Mouse (Mus musculus): ENCODE data around the gene Gm28043.
"Not testable (repeated sequence)": the region's sequence is repeated elsewhere in the genome, so short reads cannot be mapped to it uniquely, and the experiment has no call there.

Gene Gm28043

GRCm38 (mm10) chr17:29614115-29615023 is at the start of gene Gm28043, which contains the start of gene Rnf8:
Gm28043 (plus strand) TSS chr17:29614876.
Rnf8 (plus strand) TSS chr17:29614790.
- peak; percentile 95 to 97 for DNase-seq

- no peak for DNase-seq
These were observed 49.2 kb upstream of the Gm28043 start for GRCm38 (mm10) chr17:29565521-29565920.

- no peak for DNase-seq
These were observed 46.2 kb upstream of the Gm28043 start for GRCm38 (mm10) chr17:29568435-29568834.

GRCm38 (mm10) chr17:29569831-29570230 is 44.8 kb upstream of the Gm28043 start:
- DNase-seq, result no peak

- peak; percentile 58 to 62 for DNase-seq
These were observed 35.0 kb upstream of the Gm28043 start for GRCm38 (mm10) chr17:29579579-29580126.

GRCm38 (mm10) chr17:29583569-29583968 is 31.1 kb upstream of the Gm28043 start:
- DNase-seq, result no peak

GRCm38 (mm10) chr17:29584306-29584705 is 30.4 kb upstream of the Gm28043 start:
- DNase-seq, result no peak

- no peak for DNase-seq
These were observed 29.9 kb upstream of the Gm28043 start for GRCm38 (mm10) chr17:29584737-29585136.

- DNase-seq, result no peak
These were observed 29.2 kb upstream of the Gm28043 start for GRCm38 (mm10) chr17:29585446-29585845.

- DNase-seq, result no peak
These were observed 27.8 kb upstream of the Gm28043 start for GRCm38 (mm10) chr17:29586921-29587320.

- DNase-seq, result no peak
These were observed 25.3 kb upstream of the Gm28043 start for GRCm38 (mm10) chr17:29589221-29589898.

GRCm38 (mm10) chr17:29595891-29596770 is 18.5 kb upstream of the Gm28043 start:
- peak; percentile 30 to 48 for DNase-seq

GRCm38 (mm10) chr17:29596771-29597132 is 17.9 kb upstream of the Gm28043 start:
- DNase-seq, result no peak

- no peak for DNase-seq
These were observed 15.6 kb upstream of the Gm28043 start for GRCm38 (mm10) chr17:29599051-29599450.

GRCm38 (mm10) chr17:29599537-29599936 is 15.1 kb upstream of the Gm28043 start:
- DNase-seq, result peak; percentile 62 to 66

GRCm38 (mm10) chr17:29601391-29601790 is 13.3 kb upstream of the Gm28043 start:
- DNase-seq, result peak in 1 of 2 experiments; percentile 49

- DNase-seq, result peak; percentile 79 to 92
These were observed 11.4 kb upstream of the Gm28043 start for GRCm38 (mm10) chr17:29603283-29603682.

- DNase-seq, result not testable (repeated sequence)
These were observed 1.2 kb upstream of the Gm28043 start for GRCm38 (mm10) chr17:29613453-29613852.

GRCm38 (mm10) chr17:29615024-29615551 is 412 bp downstream of the Gm28043 start:
- peak in 1 of 2 experiments; percentile 35 for DNase-seq

GRCm38 (mm10) chr17:29615616-29616015 is 940 bp downstream of the Gm28043 start:
- DNase-seq, result no peak

GRCm38 (mm10) chr17:29619231-29619630 is 4.6 kb downstream of the Gm28043 start:
- DNase-seq, result no peak

GRCm38 (mm10) chr17:29623488-29623887 is 8.8 kb downstream of the Gm28043 start:
- no peak for DNase-seq
